Mouse (Mus musculus): ENCODE results near the gene Pou3f3. TPM values are rescaled to one million over a fixed set of nuclear protein-coding genes. Genes with fewer than 3 reads are reported as not detected.

Pou3f3 gene
- polyA plus RNA-seq, 1 experiment from 2014 or later, result not detected

- WGBS, result 1% methylated on average over 46 of the region's 46 CpGs
- no peaks in the 10 kb centered on the region for H3K9me3 ChIP-seq (replicated peaks; ENCODE audit: control insufficient read depth, low read length)
- peaks cover 6% of the 10 kb centered on the region for H3K4me1 ChIP-seq (ENCODE audit: control insufficient read depth, insufficient read depth, low read length)
- H3K4me2 ChIP-seq (ENCODE audit: low read depth, low read length), result peak overlapping the region; percentile 80
- ATAC-seq (replicated peaks; ENCODE audit: extremely low read depth, insufficient read depth, low FRiP score), result no peak
- peak overlapping the region; percentile 59 for H3K4me3 ChIP-seq (ENCODE audit: low read length)
- H3K27me3 ChIP-seq (ENCODE audit: control insufficient read depth, insufficient read depth, low read length), result peaks cover 68% of the 10 kb centered on the region
- H3K36me3 ChIP-seq (ENCODE audit: control insufficient read depth, insufficient read depth), result no peaks in the 10 kb centered on the region
- H3K9ac ChIP-seq (ENCODE audit: low read length), result peak overlapping the region; percentile 36
- no peak overlapping the region for H3K27ac ChIP-seq (ENCODE audit: low read length)
These were observed 17.8 kb downstream of the Pou3f3 start for GRCm38 (mm10) chr1:42713104-42713932.

GRCm38 (mm10) chr1:42714016-42714931 lies 18.7 kb downstream of the Pou3f3 start:
- under 1% methylated on average over 27 of the region's 31 CpGs for WGBS
- Histone ChIP-seq H3K27me3 (ENCODE audit: control insufficient read depth, insufficient read depth, low read length) (peaks cover 66% of the 10 kb centered on the region), H3K36me3 (ENCODE audit: control insufficient read depth, insufficient read depth) (no peaks in the 10 kb centered on the region), H3K4me2 (ENCODE audit: low read depth, low read length) (peak overlapping the region; percentile 80), H3K4me1 (ENCODE audit: control insufficient read depth, insufficient read depth, low read length) (peaks cover 6% of the 10 kb centered on the region), H3K9me3 (replicated peaks; ENCODE audit: control insufficient read depth, low read length) (no peaks in the 10 kb centered on the region), H3K27ac (ENCODE audit: low read length) (no peak overlapping the region), H3K4me3 (ENCODE audit: low read length) (peak overlapping the region; percentile 59), H3K9ac (ENCODE audit: low read length) (peak overlapping the region; percentile 51; the same call in 1 of the 2 replicates)
- no peak; the same call in 1 of the 2 replicates for ATAC-seq (replicated peaks; ENCODE audit: extremely low read depth, insufficient read depth, low FRiP score)

GRCm38 (mm10) chr1:42718549-42718948 lies 23.0 kb downstream of the Pou3f3 start:
- peaks cover 3% of the 10 kb centered on the region for H3K4me1 ChIP-seq (ENCODE audit: control insufficient read depth, insufficient read depth, low read length)

GRCm38 (mm10) chr1:42721353-42721752 lies 25.8 kb downstream of the Pou3f3 start:
- no peaks in the 10 kb centered on the region for H3K36me3 ChIP-seq (ENCODE audit: control insufficient read depth, insufficient read depth)
- H3K9ac ChIP-seq (ENCODE audit: low read length), result no peak overlapping the region
- H3K4me3 ChIP-seq (ENCODE audit: low read length), result no peak overlapping the region
- no peak for ATAC-seq (replicated peaks; ENCODE audit: extremely low read depth, insufficient read depth, low FRiP score)
- no peak overlapping the region for H3K4me2 ChIP-seq (ENCODE audit: low read depth, low read length)
- peaks cover 12% of the 10 kb centered on the region for H3K27me3 ChIP-seq (ENCODE audit: control insufficient read depth, insufficient read depth, low read length)
- WGBS, result 71% methylated on average over 5 of the region's 5 CpGs
- no peaks in the 10 kb centered on the region for H3K9me3 ChIP-seq (replicated peaks; ENCODE audit: control insufficient read depth, low read length)
- H3K27ac ChIP-seq (ENCODE audit: low read length), result no peak overlapping the region
- peaks cover 4% of the 10 kb centered on the region; the same call in 1 of the 2 replicates for H3K4me1 ChIP-seq (ENCODE audit: control insufficient read depth, insufficient read depth, low read length)

More at GRCm38 (mm10) chr1:42718549-42718948, 23.0 kb downstream of the Pou3f3 start:
- H3K27ac ChIP-seq (ENCODE audit: low read length), result no peak overlapping the region
- H3K27me3 ChIP-seq (ENCODE audit: control insufficient read depth, insufficient read depth, low read length), result peaks cover 28% of the 10 kb centered on the region
- no peaks in the 10 kb centered on the region for H3K9me3 ChIP-seq (replicated peaks; ENCODE audit: control insufficient read depth, low read length)
- H3K36me3 ChIP-seq (ENCODE audit: control insufficient read depth, insufficient read depth), result no peaks in the 10 kb centered on the region
- no peak overlapping the region for H3K4me2 ChIP-seq (ENCODE audit: low read depth, low read length)
- WGBS, result 29% methylated on average over 5 of the region's 5 CpGs
- ATAC-seq (replicated peaks; ENCODE audit: extremely low read depth, insufficient read depth, low FRiP score), result no peak
- H3K4me3 ChIP-seq (ENCODE audit: low read length), result no peak overlapping the region
- no peak overlapping the region for H3K9ac ChIP-seq (ENCODE audit: low read length)

GRCm38 (mm10) chr1:42723769-42724300 lies 28.3 kb downstream of the Pou3f3 start:
- ATAC-seq (replicated peaks; ENCODE audit: extremely low read depth, insufficient read depth, low FRiP score), result no peak
- Histone ChIP-seq H3K36me3 (ENCODE audit: control insufficient read depth, insufficient read depth) (no peaks in the 10 kb centered on the region), H3K4me1 (ENCODE audit: control insufficient read depth, insufficient read depth, low read length) (peaks cover 4% of the 10 kb centered on the region; the same call in 1 of the 2 replicates), H3K9me3 (replicated peaks; ENCODE audit: control insufficient read depth, low read length) (no peaks in the 10 kb centered on the region), H3K27me3 (ENCODE audit: control insufficient read depth, insufficient read depth, low read length) (peaks cover 3% of the 10 kb centered on the region; the same call in 1 of the 2 replicates), H3K9ac (ENCODE audit: low read length) (no peak overlapping the region), H3K4me2 (ENCODE audit: low read depth, low read length) (no peak overlapping the region), H3K27ac (ENCODE audit: low read length) (no peak overlapping the region), H3K4me3 (ENCODE audit: low read length) (no peak overlapping the region)
- 68% methylated on average over 1 of the region's 1 CpGs for WGBS

- Histone ChIP-seq H3K36me3 (ENCODE audit: control insufficient read depth, insufficient read depth) (no peaks in the 10 kb centered on the region), H3K27me3 (ENCODE audit: control insufficient read depth, insufficient read depth, low read length) (no peaks in the 10 kb centered on the region), H3K4me3 (ENCODE audit: low read length) (no peak overlapping the region), H3K4me1 (ENCODE audit: control insufficient read depth, insufficient read depth, low read length) (peaks cover 4% of the 10 kb centered on the region; the same call in 1 of the 2 replicates), H3K4me2 (ENCODE audit: low read depth, low read length) (no peak overlapping the region), H3K27ac (ENCODE audit: low read length) (no peak overlapping the region), H3K9me3 (replicated peaks; ENCODE audit: control insufficient read depth, low read length) (no peaks in the 10 kb centered on the region), H3K9ac (ENCODE audit: low read length) (no peak overlapping the region)
- 80% methylated on average over 2 of the region's 2 CpGs for WGBS
- ATAC-seq (replicated peaks; ENCODE audit: extremely low read depth, insufficient read depth, low FRiP score), result no peak
These were observed 29.3 kb downstream of the Pou3f3 start for GRCm38 (mm10) chr1:42724881-42725280.

GRCm38 (mm10) chr1:42727161-42727560 lies 31.6 kb downstream of the Pou3f3 start:
- Histone ChIP-seq H3K27ac (ENCODE audit: low read length) (no peak overlapping the region), H3K9ac (ENCODE audit: low read length) (no peak overlapping the region), H3K9me3 (replicated peaks; ENCODE audit: control insufficient read depth, low read length) (no peaks in the 10 kb centered on the region), H3K27me3 (ENCODE audit: control insufficient read depth, insufficient read depth, low read length) (no peaks in the 10 kb centered on the region), H3K4me1 (ENCODE audit: control insufficient read depth, insufficient read depth, low read length) (peaks cover 4% of the 10 kb centered on the region; the same call in 1 of the 2 replicates), H3K4me3 (ENCODE audit: low read length) (no peak overlapping the region), H3K4me2 (ENCODE audit: low read depth, low read length) (no peak overlapping the region), H3K36me3 (ENCODE audit: control insufficient read depth, insufficient read depth) (no peaks in the 10 kb centered on the region)
- ATAC-seq (replicated peaks; ENCODE audit: extremely low read depth, insufficient read depth, low FRiP score), result no peak
- WGBS, result 69% methylated on average over 5 of the region's 5 CpGs

GRCm38 (mm10) chr1:42727676-42728075 lies 32.1 kb downstream of the Pou3f3 start:
- no peak overlapping the region for H3K27ac ChIP-seq (ENCODE audit: low read length)
- no peak overlapping the region for H3K9ac ChIP-seq (ENCODE audit: low read length)
- H3K4me3 ChIP-seq (ENCODE audit: low read length), result no peak overlapping the region
- ATAC-seq (replicated peaks; ENCODE audit: extremely low read depth, insufficient read depth, low FRiP score), result no peak
- H3K36me3 ChIP-seq (ENCODE audit: control insufficient read depth, insufficient read depth), result no peaks in the 10 kb centered on the region
- H3K27me3 ChIP-seq (ENCODE audit: control insufficient read depth, insufficient read depth, low read length), result no peaks in the 10 kb centered on the region
- no peak overlapping the region for H3K4me2 ChIP-seq (ENCODE audit: low read depth, low read length)
- H3K9me3 ChIP-seq (replicated peaks; ENCODE audit: control insufficient read depth, low read length), result no peaks in the 10 kb centered on the region
- WGBS, result 68% methylated on average over 7 of the region's 7 CpGs
- peaks cover 4% of the 10 kb centered on the region; the same call in 1 of the 2 replicates for H3K4me1 ChIP-seq (ENCODE audit: control insufficient read depth, insufficient read depth, low read length)

All from heart, embryonic 16.5 days (tissue).